Mouse (Mus musculus): ENCODE results near the gene Cldn6. TPM values are rescaled to one million over a fixed set of nuclear protein-coding genes. Genes with fewer than 3 reads are reported as not detected.

Cldn6 gene
- 0.13 TPM in 1 of 2 replicates, not detected in the other for polyA plus RNA-seq (2021; fragmentation: Nextera tagmentation)
- long read RNA-seq, experiment 1 = 0 reads
- long read RNA-seq, experiment 2 = 0 reads

DNA sequence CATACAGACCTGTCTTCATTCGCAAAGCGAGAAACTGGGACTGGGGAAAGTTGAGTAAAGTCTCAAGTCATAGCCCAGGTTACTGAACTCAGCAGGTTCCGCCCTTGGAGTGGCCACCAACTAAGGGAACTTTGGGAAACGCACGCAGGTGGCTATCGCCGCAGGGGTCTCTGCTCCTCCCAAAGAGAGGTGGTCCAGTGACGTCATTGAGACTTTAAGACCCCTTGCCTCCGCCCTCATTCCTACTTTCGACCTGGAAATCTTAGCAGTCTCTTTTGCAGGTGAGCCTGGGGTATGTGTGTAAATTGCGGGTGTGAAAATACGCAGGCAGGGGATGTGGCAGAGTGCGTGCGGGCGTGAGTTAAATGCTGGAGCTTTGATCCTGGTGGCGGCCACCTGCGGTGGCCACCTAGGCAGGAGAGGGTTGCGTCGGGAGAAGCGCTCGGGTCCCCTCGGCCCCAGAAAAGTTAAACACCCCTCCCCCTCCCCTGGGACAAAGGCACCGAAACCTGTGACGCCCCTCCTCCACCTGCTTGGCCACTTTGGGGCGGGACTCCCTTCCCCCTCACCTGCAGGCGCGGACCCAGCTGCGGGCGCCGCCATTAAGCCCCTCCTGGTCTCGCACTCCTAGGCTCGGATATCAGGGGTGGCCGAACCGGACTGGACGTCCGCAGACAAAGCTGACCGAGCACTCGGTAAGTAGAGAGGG, at the start of gene Cldn6:
Cldn6 (plus strand) TSS at position 123 of the 709 bp plus-strand sequence.

DNA sequence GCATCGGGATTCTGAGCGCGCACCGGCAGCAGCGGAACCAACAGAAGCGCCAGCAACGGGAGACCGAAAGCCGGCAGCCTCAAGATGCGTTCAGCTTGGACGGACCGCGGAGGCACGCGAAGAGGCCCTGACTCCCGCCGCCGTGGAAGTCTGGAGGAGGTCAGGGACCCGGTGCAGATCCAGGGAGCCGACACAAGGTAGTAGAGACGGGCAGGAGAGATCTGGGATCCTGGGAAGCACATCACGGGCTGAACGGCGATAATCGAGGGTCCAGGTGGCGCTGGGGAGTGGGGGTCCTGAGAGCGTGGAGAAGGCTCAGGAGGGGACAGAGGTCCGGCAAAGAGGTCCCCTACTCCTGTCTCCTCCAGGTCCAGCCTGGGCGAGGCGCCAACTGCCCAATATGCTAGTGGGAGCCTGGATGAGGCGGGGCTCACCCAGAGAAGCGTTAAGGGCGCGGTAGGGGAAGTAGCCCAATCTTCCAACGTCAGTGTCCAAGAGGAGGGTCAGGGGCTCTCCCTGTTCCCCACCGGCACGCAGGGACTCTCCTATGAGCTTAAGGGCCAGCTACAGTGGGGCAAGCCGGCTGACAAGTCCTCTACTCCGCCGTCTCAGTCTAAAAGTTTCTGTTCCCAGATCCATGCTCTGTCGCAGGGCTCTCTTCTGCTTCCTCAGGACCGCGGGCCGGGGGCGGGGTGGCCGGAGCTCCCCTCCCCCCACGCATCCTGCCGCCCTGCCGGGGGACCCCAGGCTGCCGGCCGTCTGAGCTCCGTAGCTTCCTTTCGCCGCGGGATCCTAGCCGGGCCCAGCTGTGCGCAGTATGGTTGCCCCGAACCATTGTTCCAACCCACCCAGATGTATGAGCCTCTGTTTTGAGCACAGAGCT, 34.2 kb upstream of the Cldn6 start, which contains the start of gene Mmp25:
Mmp25 (minus strand) TSS at position 665 of the 883 bp plus-strand sequence.

DNA sequence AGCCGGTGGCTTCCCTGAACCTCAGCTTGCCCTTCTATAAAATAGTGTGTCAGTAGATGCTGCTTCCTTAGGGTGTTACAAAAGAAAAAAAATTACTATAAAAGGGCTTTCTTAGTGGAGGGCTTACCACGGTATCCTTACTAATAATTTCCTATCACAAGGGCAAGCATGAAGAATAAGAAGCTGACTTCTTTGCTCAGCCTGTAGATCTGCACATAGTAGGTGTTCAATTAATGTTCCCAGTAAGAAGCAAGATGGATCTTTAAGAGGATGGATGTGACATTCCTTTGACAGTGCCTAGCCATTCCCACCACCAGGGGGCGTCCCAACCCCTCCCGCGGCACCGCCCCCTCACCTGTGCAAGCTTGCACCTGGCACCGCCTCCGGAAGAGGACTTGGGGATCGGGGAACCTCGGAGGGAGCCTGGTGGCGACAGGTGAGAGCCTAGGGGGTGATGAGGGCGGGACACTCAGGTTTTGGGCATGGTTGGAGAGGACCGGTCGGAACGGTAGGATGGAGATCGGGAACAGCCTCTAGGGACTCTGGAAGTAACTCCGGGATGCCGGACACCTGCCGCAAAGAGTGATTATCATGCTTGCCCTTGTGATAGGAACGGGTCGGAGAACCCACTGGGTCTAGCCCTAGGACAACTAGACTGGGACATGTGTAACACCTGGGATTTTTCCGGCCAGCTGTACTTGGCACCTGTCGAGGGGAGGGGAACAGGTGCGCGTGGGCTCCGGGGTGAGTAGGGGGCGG, 18.8 kb upstream of the Cldn6 start, which contains the start of gene Bicdl2:
Bicdl2 (plus strand) TSS at position 390 of the 759 bp plus-strand sequence.

DNA sequence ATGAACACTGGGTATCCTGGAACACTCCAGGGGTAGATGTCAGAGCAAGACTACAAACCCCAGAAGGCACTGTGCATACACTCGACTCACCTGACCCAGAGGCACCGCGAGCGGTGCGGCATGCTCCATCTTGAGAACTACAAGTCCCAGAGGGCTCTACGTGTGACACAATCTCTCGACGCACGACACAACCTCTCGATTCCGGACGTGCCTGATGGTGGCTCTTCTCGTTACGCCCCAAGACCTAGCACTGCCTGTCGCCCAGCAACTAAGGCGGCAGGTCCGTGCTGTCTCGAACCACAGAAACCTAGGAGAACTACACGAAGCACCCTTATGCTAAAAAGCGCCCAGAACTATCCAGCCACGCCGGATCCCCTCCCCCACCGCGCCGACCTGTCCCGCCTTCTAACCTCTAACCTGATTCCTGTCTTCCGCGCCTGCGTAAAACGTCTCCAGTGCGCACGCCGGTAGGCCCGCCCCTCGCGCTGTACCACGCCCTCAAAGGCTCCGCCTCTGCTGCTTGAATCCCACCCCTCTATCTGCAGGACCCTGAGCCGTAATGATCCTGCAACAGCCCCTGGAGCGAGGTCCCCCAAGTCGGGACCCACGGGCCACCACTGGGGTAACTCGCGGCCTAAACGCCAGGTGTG, 5.5 kb upstream of the Cldn6 start, which contains the start of the genes Hcfc1r1 and Thoc6:
Hcfc1r1 (plus strand) TSS at position 173 of the 650 bp plus-strand sequence.
Thoc6 (minus strand) TSS at position 459 of the 650 bp plus-strand sequence.

DNA sequence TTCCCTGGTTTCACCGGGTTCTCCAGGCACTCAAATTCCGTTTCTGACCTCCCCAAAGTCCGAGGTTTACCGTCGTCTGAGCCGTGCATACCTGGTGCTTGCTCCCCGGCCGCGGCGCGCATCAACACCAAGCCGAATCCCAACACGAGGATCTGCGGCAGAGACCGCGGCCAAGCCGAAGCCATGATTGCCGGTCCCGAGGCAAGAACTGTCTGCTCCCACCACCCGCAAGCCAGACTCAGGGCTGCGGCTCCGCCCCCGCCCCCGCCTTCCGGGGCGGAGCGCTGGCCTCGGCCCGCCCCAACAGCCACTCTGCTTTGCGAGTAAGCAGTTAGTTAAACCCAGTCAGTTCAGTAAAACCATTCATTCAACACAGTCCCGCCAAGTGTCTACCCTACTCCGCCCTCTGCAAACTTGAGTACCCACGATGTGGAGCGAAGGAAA, 1.8 kb upstream of the Cldn6 start, which contains the start of gene Tnfrsf12a:
Tnfrsf12a (minus strand) TSS at position 233 of the 444 bp plus-strand sequence.

DNA sequence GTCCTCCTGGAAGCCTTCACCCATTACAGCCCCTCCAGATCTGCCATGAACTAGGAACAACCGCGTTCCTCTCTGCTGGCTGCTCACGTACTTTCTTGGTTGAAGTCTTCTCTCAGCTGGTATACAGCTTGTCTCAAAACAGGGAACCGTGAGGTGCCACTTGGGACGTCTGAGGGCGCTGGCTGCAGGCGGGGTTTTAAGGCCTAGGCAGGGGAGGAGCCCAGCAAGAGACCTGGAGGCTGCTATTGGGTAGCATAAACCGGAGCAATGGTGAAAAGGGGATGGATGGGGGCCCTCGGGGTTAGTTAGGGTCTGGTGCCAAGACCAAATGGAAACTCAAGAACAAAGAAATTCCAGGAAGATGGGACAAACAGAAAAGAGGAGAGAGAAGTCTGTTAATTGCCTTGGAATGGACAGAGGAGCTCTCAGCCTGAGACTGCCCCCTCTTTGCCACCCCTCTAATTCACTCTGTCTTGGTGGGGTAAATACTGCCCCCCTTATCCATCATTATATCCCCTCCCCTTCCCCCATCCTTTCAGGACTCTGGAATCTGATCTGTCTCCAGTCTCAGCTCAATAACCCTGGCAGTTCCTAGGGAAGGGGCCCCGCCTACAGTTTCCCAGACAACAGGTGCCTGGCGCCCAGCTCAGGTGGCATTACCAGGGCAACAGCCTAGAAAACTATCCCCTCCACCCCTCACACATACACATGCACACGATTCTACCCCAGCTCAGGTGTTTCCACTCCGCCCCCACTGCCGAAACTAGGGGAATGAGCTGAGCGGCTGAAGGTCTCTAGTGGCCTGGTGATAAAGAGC, 5.0 kb downstream of the Cldn6 start, which contains the start of gene Cldn9:
Cldn9 (minus strand) TSS at position 171 of the 817 bp plus-strand sequence.

DNA sequence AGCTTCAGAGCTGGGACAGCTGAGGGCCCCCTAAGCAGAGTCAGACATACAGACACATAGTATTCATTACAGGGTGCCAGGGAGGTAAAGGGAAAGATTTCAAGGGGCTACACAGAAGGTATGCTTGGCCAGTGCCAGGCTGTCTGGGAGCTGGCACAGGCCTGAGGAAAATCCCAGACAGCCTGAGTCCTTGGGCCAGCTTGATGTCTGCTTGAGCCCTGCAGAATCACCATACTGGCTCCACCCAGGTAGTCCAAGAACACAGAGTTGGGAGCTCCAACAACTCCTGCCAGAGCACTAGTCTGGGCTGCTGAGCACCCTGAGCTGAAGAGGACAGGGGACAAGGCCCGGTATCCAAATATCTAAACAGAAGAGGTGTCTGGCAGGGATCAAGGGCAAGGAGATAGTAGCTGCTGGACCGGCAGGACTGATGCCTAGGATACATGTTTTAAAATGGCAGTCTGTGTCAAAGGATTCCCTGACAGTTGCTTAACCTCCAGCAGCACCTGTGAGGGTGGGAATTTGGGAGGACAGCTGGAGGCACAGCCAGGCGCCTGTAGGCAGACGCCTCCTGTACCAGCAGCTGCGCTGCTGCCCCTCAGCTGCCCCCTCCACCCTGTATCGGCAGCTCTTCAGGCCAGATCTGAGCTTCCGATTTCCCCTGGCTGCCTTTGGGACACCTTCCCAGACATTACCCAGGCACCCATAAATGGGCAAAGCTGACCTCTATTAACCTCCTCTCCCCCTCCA, 43.5 kb downstream of the Cldn6 start, which contains the start of gene 1520401A03Rik:
1520401A03Rik (minus strand) TSS at position 408 of the 750 bp plus-strand sequence.

DNA sequence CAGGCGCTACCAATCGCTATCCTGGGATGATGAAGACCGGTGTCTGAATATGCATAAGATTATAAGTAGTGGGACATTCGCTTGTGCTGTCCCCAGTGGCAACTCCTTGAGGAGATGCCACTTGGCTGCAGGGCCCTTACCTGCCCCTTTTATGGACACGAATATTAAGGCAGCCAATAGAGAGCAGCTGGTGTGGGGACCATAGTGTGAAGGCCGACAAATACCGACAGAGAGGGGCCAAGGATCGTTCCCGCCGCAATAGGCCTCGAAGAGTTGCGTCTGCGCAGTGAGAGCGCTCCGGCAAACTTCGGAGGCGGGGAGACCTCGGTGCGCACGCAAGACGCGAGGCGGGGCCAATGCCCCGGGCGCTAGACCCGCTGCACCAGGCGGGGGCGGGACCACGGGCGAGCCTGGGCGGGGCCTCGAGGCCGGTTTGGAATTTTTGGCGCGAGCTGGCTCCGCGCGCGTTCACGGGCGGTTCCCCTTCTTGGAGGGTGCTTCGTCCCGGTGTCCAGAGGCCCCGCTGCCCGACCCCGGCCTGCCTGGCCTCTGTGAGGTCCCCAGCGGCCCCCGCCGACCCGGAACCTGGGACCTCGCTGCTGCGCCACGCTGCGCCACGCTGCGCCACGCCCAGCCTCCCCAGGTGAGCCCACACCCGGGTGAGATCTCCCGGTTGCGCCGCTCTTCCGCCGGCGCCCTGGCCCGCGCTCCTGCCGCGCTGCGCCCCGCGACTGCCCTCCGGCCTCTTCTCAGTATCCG, 47.1 kb downstream of the Cldn6 start, which contains the start of gene Pkmyt1:
Pkmyt1 (plus strand) TSS at position 338 of the 759 bp plus-strand sequence.

Other genes with a start within 250 kb of the Cldn6 start
- gene Vmn2r117, start 199.6 kb upstream of the Cldn6 start, polyA plus RNA-seq (2021; fragmentation: Nextera tagmentation) = not detected in 2 replicates
- 8.9 and 9.0 TPM in 2 replicates for gene Zfp213, start 115.0 kb upstream of the Cldn6 start, polyA plus RNA-seq (2021; fragmentation: Nextera tagmentation)
- gene Zfp13, start 79.8 kb upstream of the Cldn6 start, polyA plus RNA-seq (2021; fragmentation: Nextera tagmentation) = 13.2 and 14.6 TPM in 2 replicates
- gene Zscan10, start 78.4 kb upstream of the Cldn6 start, polyA plus RNA-seq (2021; fragmentation: Nextera tagmentation) = 0.08 and 0.20 TPM in 2 replicates
- gene Mmp25, start 34.0 kb upstream of the Cldn6 start, polyA plus RNA-seq (2021; fragmentation: Nextera tagmentation) = 0.10 and 0.13 TPM in 2 replicates
- not detected in 2 replicates for gene Bicdl2, start 18.7 kb upstream of the Cldn6 start, polyA plus RNA-seq (2021; fragmentation: Nextera tagmentation)
- 225 and 235 TPM in 2 replicates for gene Hcfc1r1, start 5.7 kb upstream of the Cldn6 start, polyA plus RNA-seq (2021; fragmentation: Nextera tagmentation)
- gene Thoc6, start 5.4 kb upstream of the Cldn6 start, polyA plus RNA-seq (2021; fragmentation: Nextera tagmentation) = 8.1 and 9.0 TPM in 2 replicates
- 3.6 and 6.5 TPM in 2 replicates for gene Tnfrsf12a, start 1.8 kb upstream of the Cldn6 start, polyA plus RNA-seq (2021; fragmentation: Nextera tagmentation)
- 0.15 and 0.95 TPM in 2 replicates for gene Cldn9, start 4.8 kb downstream of the Cldn6 start, polyA plus RNA-seq (2021; fragmentation: Nextera tagmentation)
- gene 1520401A03Rik, start 43.5 kb downstream of the Cldn6 start, polyA plus RNA-seq (2021; fragmentation: Nextera tagmentation) = not detected in 2 replicates
- gene Pkmyt1, start 47.1 kb downstream of the Cldn6 start, polyA plus RNA-seq (2021; fragmentation: Nextera tagmentation) = 1.6 and 2.2 TPM in 2 replicates
- 106 and 116 TPM in 2 replicates for gene Paqr4, start 61.6 kb downstream of the Cldn6 start, polyA plus RNA-seq (2021; fragmentation: Nextera tagmentation)
- 0.60 and 0.85 TPM in 2 replicates for gene Kremen2, start 66.6 kb downstream of the Cldn6 start, polyA plus RNA-seq (2021; fragmentation: Nextera tagmentation)
- gene Flywch1, start 92.4 kb downstream of the Cldn6 start, polyA plus RNA-seq (2021; fragmentation: Nextera tagmentation) = 256 and 293 TPM in 2 replicates
- gene Flywch2, start 106.8 kb downstream of the Cldn6 start, polyA plus RNA-seq (2021; fragmentation: Nextera tagmentation) = 22.4 and 25.0 TPM in 2 replicates
- gene Srrm2, start 111.3 kb downstream of the Cldn6 start, polyA plus RNA-seq (2021; fragmentation: Nextera tagmentation) = 297 and 334 TPM in 2 replicates
- gene Elob, start 149.9 kb downstream of the Cldn6 start, polyA plus RNA-seq (2021; fragmentation: Nextera tagmentation) = 1,710 and 1,770 TPM in 2 replicates
- gene Prss33, start 156.8 kb downstream of the Cldn6 start, polyA plus RNA-seq (2021; fragmentation: Nextera tagmentation) = not detected in 2 replicates
- gene Prss32, start 164.6 kb downstream of the Cldn6 start, polyA plus RNA-seq (2021; fragmentation: Nextera tagmentation) = not detected in 2 replicates
- 0.08 and 0.48 TPM in 2 replicates for gene Prss41, start 164.9 kb downstream of the Cldn6 start, polyA plus RNA-seq (2021; fragmentation: Nextera tagmentation)
- gene Prss21, start 188.8 kb downstream of the Cldn6 start, polyA plus RNA-seq (2021; fragmentation: Nextera tagmentation) = not detected in 2 replicates
- 0.25 TPM in 1 of 2 replicates, not detected in the other for gene Dcpp1, start 201.6 kb downstream of the Cldn6 start, polyA plus RNA-seq (2021; fragmentation: Nextera tagmentation)
- gene Dcpp2, start 201.6 kb downstream of the Cldn6 start, polyA plus RNA-seq (2021; fragmentation: Nextera tagmentation) = not detected in 2 replicates
- gene Dcpp3, start 238.2 kb downstream of the Cldn6 start, polyA plus RNA-seq (2021; fragmentation: Nextera tagmentation) = not detected in 2 replicates

Measured in layer of hippocampus, adult 6 months (tissue).